Mouse (Mus musculus) limb, embryonic 11.5 days (tissue): ENCODE measurements around the gene Usp49. TPM values are rescaled to one million over a fixed set of nuclear protein-coding genes. Genes with fewer than 3 reads are reported as not detected.

Experiments used
- ATAC-seq: fragments of 200-750 bp; cut with Nextera tagmentation; 2 replicates; pipeline ENCODE4 v1.8.0; 2017; ENCODE audit warnings: low read depth; ENCODE audit not compliant: insufficient number of reproducible peaks, low FRiP score, low TSS enrichment
- DNase-seq: peaks from one replicate; pipeline ENCODE4 v3.0.0-alpha.2; 2015; ENCODE audit warnings: low spot score
- H3K27ac ChIP-seq: fragments of 300-500 bp; sonication (generic); replicated peaks from 2 replicates; pipeline ENCODE4 v1.5.1; 2014; ENCODE audit warnings: low read depth, mild to moderate bottlenecking, low read length
- H3K27me3 ChIP-seq: fragments of 300-500 bp; sonication (generic); 2 replicates; pipeline ENCODE4 v1.6.1; 2014; ENCODE audit warnings: mild to moderate bottlenecking, low read length, mixed read lengths; ENCODE audit not compliant: control insufficient read depth, insufficient read depth
- H3K36me3 ChIP-seq: fragments of 300-500 bp; sonication (generic); 2 replicates; pipeline ENCODE4 v1.6.1; 2014; ENCODE audit warnings: mild to moderate bottlenecking, low read length, moderate library complexity, mixed read lengths; ENCODE audit not compliant: control insufficient read depth, insufficient read depth
- H3K4me1 ChIP-seq: fragments of 300-500 bp; sonication (generic); 2 replicates; pipeline ENCODE4 v1.6.1; 2014; ENCODE audit warnings: low read length, mixed read lengths; ENCODE audit not compliant: control insufficient read depth, insufficient read depth
- H3K4me2 ChIP-seq: fragments of 300-500 bp; sonication (generic); 2 replicates; pipeline ENCODE4 v1.6.1; 2014; ENCODE audit warnings: low read depth, mild to moderate bottlenecking, moderate library complexity; ENCODE audit not compliant: severe bottlenecking
- H3K4me3 ChIP-seq: fragments of 300-500 bp; sonication (generic); 2 replicates; pipeline ENCODE4 v1.5.1; 2014; ENCODE audit warnings: low read depth, low read length
- H3K9ac ChIP-seq: fragments of 300-500 bp; sonication (generic); 2 replicates; pipeline ENCODE4 v1.6.1; 2014; ENCODE audit warnings: mild to moderate bottlenecking, low read length
- H3K9me3 ChIP-seq: fragments of 300-500 bp; sonication (generic); 2 replicates; pipeline ENCODE4 v1.6.1; 2016; ENCODE audit warnings: low read length; ENCODE audit not compliant: control insufficient read depth
- WGBS: fragments of 180-500 bp; shearing (Covaris S2); extraction: QIAGEN DNeasy Blood & Tissue Kit; methylation state at CpG from one replicate; pipeline ENCODE4 v1.1.7; 2014; 5-methylcytosine and 5-hydroxymethylcytosine counted together
- polyA plus RNA-seq: library from polyadenylated mRNA; unstranded; fragments of >200 nt; fragmentation: Nextera tagmentation; extraction: Ambion mirVana; gene quantifications from 2 replicates; pipeline ENCODE4 v1.2.1, GENCODE M21; 2014

The Usp49 gene
- polyA plus RNA-seq, 1 experiment from 2014 or later, result 6.7 TPM

DNA sequence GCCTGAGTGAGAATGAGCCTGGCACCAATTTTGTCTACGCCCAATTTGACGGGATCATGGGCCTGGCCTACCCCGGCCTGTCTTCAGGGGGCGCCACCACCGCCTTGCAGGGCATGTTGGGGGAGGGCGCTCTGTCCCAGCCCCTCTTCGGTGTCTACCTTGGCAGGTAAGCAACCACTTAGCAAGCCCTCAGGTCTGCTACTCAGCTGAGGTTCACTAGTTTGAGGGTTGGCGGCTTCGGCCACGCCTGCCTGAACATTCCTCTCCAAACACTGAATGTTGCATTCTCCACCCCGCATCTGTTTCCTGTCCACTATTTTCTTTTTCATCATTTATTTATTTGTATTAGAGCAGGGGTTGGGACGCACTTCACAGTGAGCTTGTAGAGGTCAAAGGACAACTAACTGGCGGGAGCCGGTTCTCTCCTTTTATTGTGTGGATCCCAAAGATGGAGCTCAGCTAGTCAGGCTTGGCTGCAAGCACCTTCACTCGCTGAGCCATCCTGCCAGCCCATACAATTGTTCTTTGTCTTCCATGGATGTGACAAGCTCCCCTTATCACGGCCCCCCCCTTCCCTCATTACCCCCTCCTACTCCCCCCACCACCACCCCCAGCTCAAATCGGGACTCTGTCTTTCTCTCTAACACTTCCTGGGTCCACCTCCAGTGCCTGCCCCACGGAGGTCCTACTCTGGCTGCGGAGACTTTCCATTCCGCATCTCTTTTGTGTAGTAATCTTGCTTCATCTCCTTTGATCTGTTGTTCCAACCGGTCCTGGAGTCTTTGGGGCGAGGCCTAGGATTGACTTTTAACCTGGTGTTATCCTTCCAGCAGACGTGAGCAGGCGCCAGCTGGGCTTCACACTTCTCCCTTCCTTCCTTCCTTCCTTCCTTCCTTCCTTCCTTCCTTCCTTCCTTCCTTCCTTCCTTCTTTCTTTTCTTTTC lies 100.4 kb downstream of the Usp49 start:
- no peak for ATAC-seq

DNA sequence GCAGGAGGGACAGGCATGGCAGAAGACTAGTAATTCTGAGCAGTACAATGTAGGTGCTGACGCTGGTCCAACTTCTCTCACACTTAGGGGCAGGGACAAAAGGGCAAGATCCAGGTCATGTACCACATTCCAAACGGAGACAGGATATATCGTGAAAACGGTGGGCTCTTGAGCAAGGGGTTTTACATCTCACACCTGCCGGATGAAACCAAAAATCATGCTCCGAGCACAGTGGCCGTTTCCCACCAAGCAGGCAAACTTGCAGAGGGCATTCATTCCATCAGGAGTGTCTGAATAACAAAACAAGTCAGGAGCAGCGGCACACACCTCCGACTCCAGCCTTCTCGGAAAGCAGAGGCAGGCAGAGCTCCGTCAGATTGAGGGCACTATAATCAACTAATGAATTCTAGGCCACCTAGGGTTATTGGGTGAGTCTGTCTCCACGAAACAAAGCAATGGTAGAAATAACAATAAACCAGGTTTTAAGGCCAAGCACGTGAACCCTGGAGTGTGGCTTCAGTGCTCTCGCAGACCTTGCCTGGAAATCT lies 105.1 kb downstream of the Usp49 start:
- DNase-seq (no peak), ATAC-seq (no peak)
- H3K36me3 ChIP-seq, result no peaks in the 10 kb centered on the region
- H3K9ac ChIP-seq, result no peak overlapping the region
- peaks cover 5% of the 10 kb centered on the region; the same call in 1 of the 2 replicates for H3K27me3 ChIP-seq
- no peak overlapping the region for H3K27ac ChIP-seq
- WGBS, result 73% methylated on average over 14 of the region's 14 CpGs
- no peak overlapping the region for H3K4me2 ChIP-seq
- H3K9me3 ChIP-seq, result no peaks in the 10 kb centered on the region
- peaks cover 20% of the 10 kb centered on the region for H3K4me1 ChIP-seq
- no peak overlapping the region for H3K4me3 ChIP-seq

More for the DNA sequence above, 100.4 kb downstream of the Usp49 start:
- 64% methylated on average over 24 of the region's 24 CpGs for WGBS
- DNase-seq, result no peak
- no peak overlapping the region for H3K9ac ChIP-seq
- no peak overlapping the region for H3K4me3 ChIP-seq
- H3K4me1 ChIP-seq, result no peaks in the 10 kb centered on the region
- H3K4me2 ChIP-seq, result no peak overlapping the region
- no peak overlapping the region for H3K27ac ChIP-seq
- H3K36me3 ChIP-seq, result no peaks in the 10 kb centered on the region
- no peaks in the 10 kb centered on the region for H3K9me3 ChIP-seq
- H3K27me3 ChIP-seq, result no peaks in the 10 kb centered on the region

Other genes starting within 250 kb of the Usp49 start
- gene Guca1b, start 245.3 kb upstream of the Usp49 start, polyA plus RNA-seq, result 0.25 and 0.51 TPM in 2 replicates
- 0.23 TPM in 1 of 2 replicates, not detected in the other for gene Guca1a, start 230.1 kb upstream of the Usp49 start, polyA plus RNA-seq
- 0.41 and 0.74 TPM in 2 replicates for gene AI661453, start 194.1 kb upstream of the Usp49 start, polyA plus RNA-seq
- 0.12 TPM in 1 of 2 replicates, not detected in the other for gene 1700001C19Rik, start 193.3 kb upstream of the Usp49 start, polyA plus RNA-seq
- gene Taf8, start 128.4 kb upstream of the Usp49 start, polyA plus RNA-seq, result 30.4 and 33.7 TPM in 2 replicates
- 345 and 350 TPM in 2 replicates for gene Ccnd3, start 125.6 kb upstream of the Usp49 start, polyA plus RNA-seq
- 30.7 and 31.6 TPM in 2 replicates for gene Bysl, start 19.2 kb upstream of the Usp49 start, polyA plus RNA-seq
- gene Med20, start 19.1 kb upstream of the Usp49 start, polyA plus RNA-seq, result 49.5 and 50.4 TPM in 2 replicates
- 1.3 and 1.5 TPM in 2 replicates for gene Gm20517, start 19.1 kb upstream of the Usp49 start, polyA plus RNA-seq
- 404 and 441 TPM in 2 replicates for gene Tomm6, start 57.7 kb downstream of the Usp49 start, polyA plus RNA-seq
- 3.9 and 4.2 TPM in 2 replicates for gene Frs3, start 58.3 kb downstream of the Usp49 start, polyA plus RNA-seq
- 0.95 and 1.3 TPM in 2 replicates for gene Gm21981, start 63.8 kb downstream of the Usp49 start, polyA plus RNA-seq
- gene Prickle4, start 64.0 kb downstream of the Usp49 start, polyA plus RNA-seq, result 1.8 and 2.6 TPM in 2 replicates
- not detected in 2 replicates for gene Pgc, start 96.2 kb downstream of the Usp49 start, polyA plus RNA-seq
- 3.7 and 5.6 TPM in 2 replicates for gene Tfeb, start 106.3 kb downstream of the Usp49 start, polyA plus RNA-seq
- gene Mdfi, start 204.0 kb downstream of the Usp49 start, polyA plus RNA-seq, result 56.4 and 100.0 TPM in 2 replicates